Mouse (Mus musculus) brain, embryonic 14.5 days (tissue): Measurements from ENCODE around the gene Msh3.

ENCODE experiments used
- CTCF ChIP-seq: fragments of 200-500 bp; IDR thresholded peaks from 2 replicates; pipeline ENCODE4 v1.5.1; 2012; ENCODE audit warnings: inconsistent platforms, mild to moderate bottlenecking, moderate library complexity, borderline replicate concordance; ENCODE audit not compliant: insufficient read depth, insufficient read length; ENCODE audit errors: extremely low read depth
- POLR2A ChIP-seq: fragments of 200-500 bp; IDR thresholded peaks from 2 replicates; pipeline ENCODE4 v1.6.1; 2012; ENCODE audit warnings: mild to moderate bottlenecking, inconsistent platforms, borderline replicate concordance; ENCODE audit not compliant: poor library complexity, insufficient read depth, insufficient read length, severe bottlenecking; ENCODE audit errors: extremely low read depth

- no peak for TF ChIP-seq CTCF
- TF ChIP-seq POLR2A, result no peak
These were observed 34.0 kb downstream of the Msh3 start for GRCm38 (mm10) chr13:92320770-92321169.
